Mouse (Mus musculus) ES-Bruce4 (cell line): Measurements from ENCODE around the gene Itgb4. TPM values are rescaled to one million over a fixed set of nuclear protein-coding genes. Genes with fewer than 3 reads are reported as not detected.

ENCODE experiments used
- H3K27ac ChIP-seq: 2 replicates; pipeline ENCODE4 v1.5.1; 2012; ENCODE audit warnings: low read length, inconsistent platforms; ENCODE audit not compliant: insufficient read depth
- H3K27me3 ChIP-seq: 2 replicates; pipeline ENCODE4 v1.6.1; 2012; ENCODE audit warnings: mild to moderate bottlenecking, low read length, inconsistent platforms; ENCODE audit not compliant: control insufficient read depth, poor library complexity, insufficient read depth, severe bottlenecking
- H3K36me3 ChIP-seq: 2 replicates; pipeline ENCODE4 v1.6.1; 2012; ENCODE audit warnings: inconsistent platforms, mild to moderate bottlenecking, low read length, moderate library complexity; ENCODE audit not compliant: control insufficient read depth, poor library complexity, insufficient read depth, severe bottlenecking
- H3K4me1 ChIP-seq: one replicate; pipeline ENCODE4 v1.8.1; 2011; ENCODE audit warnings: low read length; ENCODE audit not compliant: control insufficient read depth, insufficient read depth
- H3K4me3 ChIP-seq: 2 replicates; pipeline ENCODE4 v1.5.1; 2011; ENCODE audit warnings: low read depth, mild to moderate bottlenecking, low read length
- H3K9ac ChIP-seq: 2 replicates; pipeline ENCODE4 v1.6.1; 2012; ENCODE audit warnings: low read depth, mild to moderate bottlenecking, inconsistent platforms; ENCODE audit not compliant: poor library complexity, severe bottlenecking
- H3K9me3 ChIP-seq: replicated peaks from 2 replicates; pipeline ENCODE4 v1.6.1; 2012; ENCODE audit warnings: mild to moderate bottlenecking, low read length, inconsistent platforms; ENCODE audit not compliant: control insufficient read depth, poor library complexity, insufficient read depth, severe bottlenecking
- CTCF ChIP-seq: IDR thresholded peaks from one replicate; pipeline ENCODE4 v1.8.1; 2011; ENCODE audit warnings: low read depth, low read length
- EP300 ChIP-seq: IDR thresholded peaks from 2 replicates; pipeline ENCODE4 v1.6.1; 2011; ENCODE audit warnings: low read depth, low read length; ENCODE audit not compliant: insufficient read depth
- POLR2A ChIP-seq: IDR thresholded peaks from one replicate; pipeline ENCODE4 v1.8.1; 2011; ENCODE audit warnings: low read length; ENCODE audit not compliant: insufficient read depth
- polyA plus RNA-seq: library from polyadenylated mRNA; stranded (reverse); fragments of >200 nt; gene quantifications from 2 replicates; pipeline ENCODE4 v1.2.4, GENCODE M21; 2011; ENCODE audit warnings: low read depth; ENCODE audit not compliant: missing spikeins, insufficient read depth, insufficient read length

The Itgb4 gene
- polyA plus RNA-seq, 1 experiment, result 9.3 TPM

DNA sequence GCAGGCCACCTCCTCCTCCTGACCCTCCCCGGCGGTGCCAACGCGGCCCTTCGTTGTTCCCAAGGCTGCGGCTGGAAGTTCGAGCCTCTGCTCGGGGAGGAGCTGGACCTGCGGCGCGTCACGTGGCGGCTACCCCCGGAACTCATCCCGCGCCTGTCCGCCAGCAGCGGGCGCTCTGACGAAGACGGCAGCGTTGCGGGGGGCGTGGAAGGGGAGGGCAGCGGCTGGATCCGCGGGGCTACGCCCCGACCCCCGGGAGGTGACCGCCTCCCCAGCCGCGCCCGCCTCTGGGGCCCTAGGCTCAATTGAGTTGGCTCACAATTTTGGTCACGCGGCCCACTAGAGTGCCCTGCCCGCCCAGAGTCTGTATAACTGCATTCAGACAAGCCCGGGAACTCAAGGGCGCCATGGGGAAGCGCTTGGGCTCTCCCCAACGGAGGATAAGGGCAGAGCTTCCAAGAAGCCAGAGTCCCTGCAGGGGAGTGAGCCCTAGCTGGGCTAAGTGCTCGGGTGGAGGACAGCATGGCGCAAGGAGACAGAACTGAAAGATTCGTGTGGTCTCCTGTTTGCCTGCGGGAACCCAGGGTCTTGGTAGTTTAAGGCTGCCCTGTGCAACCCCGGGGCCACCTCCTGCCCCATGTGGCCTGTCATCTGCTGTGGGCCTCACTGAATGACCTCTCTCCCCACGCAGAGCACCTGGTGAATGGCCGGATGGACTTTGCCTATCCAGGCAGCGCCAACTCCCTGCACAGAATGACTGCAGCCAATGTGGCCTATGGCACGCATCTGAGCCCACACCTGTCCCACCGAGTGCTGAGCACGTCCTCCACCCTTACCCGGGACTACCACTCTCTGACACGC is 30.6 kb downstream of the Itgb4 start:
- TF ChIP-seq CTCF (peak; percentile 74), EP300 (peak; percentile 46; the same call in 1 of the 2 replicates), POLR2A (no peak)
- H3K36me3 ChIP-seq, result peaks cover 19% of the 10 kb centered on the region
- H3K27ac ChIP-seq, result no peak overlapping the region
- no peaks in the 10 kb centered on the region for H3K27me3 ChIP-seq
- peak overlapping the region; percentile 49 for H3K9ac ChIP-seq
- peaks cover 7% of the 10 kb centered on the region for H3K4me1 ChIP-seq
- peak overlapping the region; percentile 29 for H3K4me3 ChIP-seq
- H3K9me3 ChIP-seq, result no peaks in the 10 kb centered on the region

DNA sequence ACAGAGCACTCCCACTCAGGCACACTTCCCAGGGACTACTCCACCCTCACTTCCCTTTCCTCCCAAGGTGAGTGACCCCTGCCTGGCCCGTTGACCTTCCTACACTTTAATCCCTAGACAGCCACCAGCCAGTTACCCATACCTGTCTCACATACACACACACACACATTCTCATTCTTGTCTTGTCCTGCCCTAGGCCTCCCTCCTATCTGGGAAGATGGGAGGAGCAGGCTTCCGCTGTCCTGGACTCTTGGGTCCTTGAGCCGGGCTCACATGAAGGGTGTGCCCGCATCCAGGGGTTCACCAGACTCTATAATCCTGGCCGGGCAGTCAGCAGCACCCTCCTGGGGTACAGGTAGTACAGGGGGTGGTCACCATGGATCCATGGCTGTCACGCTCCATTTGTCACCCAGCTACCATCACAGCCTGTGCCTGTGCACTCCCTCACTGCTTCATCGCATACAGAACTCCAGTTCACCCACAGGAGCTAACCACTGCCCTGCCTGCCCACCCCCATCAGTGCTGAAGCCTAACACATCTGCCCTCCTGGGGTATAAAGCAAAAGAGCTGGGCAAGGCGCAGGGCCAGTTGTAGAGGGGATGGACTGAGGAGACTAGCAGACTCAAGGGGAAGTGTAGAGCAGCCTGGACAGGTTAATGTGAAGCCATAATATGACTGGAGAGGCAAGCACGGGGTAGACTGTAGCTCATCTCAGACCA is 31.4 kb downstream of the Itgb4 start:
- H3K36me3 ChIP-seq, result peaks cover 24% of the 10 kb centered on the region
- H3K9me3 ChIP-seq, result no peaks in the 10 kb centered on the region
- H3K4me3 ChIP-seq, result no peak overlapping the region
- no peaks in the 10 kb centered on the region for H3K27me3 ChIP-seq
- no peak overlapping the region for H3K27ac ChIP-seq
- peaks cover 7% of the 10 kb centered on the region for H3K4me1 ChIP-seq
- no peak overlapping the region for H3K9ac ChIP-seq
- TF ChIP-seq EP300 (no peak), POLR2A (no peak), CTCF (no peak)

- H3K27ac ChIP-seq, result no peak overlapping the region
- H3K9me3 ChIP-seq, result no peaks in the 10 kb centered on the region
- H3K9ac ChIP-seq, result no peak overlapping the region
- H3K4me1 ChIP-seq, result peaks cover 7% of the 10 kb centered on the region
- H3K27me3 ChIP-seq, result no peaks in the 10 kb centered on the region
- peaks cover 25% of the 10 kb centered on the region for H3K36me3 ChIP-seq
- no peak for TF ChIP-seq POLR2A
- TF ChIP-seq CTCF, result no peak
- TF ChIP-seq EP300, result no peak
- no peak overlapping the region for H3K4me3 ChIP-seq
These were observed 32.8 kb downstream of the Itgb4 start for GRCm38 (mm10) chr11:116007095-116007850.

DNA sequence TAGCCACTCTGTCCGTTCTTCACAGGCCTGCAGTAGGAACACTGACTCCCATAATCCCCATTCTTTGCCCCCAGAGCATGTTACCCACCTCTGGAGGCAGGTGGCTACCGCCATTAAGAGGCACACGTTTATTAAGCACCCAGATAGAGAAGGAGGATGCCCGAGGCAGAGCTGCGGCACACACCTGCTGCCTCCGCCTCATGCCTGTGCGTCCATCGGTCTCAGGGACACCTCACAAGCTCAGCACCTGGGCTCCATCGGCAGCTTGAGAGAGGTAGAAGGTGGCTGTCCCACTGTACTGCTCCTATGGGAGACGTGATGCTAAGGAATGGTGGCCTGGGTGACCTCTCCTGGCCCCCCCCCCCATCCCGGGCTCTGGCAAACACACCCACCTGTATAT is 33.9 kb downstream of the Itgb4 start:
- no peak overlapping the region for H3K27ac ChIP-seq
- no peak overlapping the region for H3K4me3 ChIP-seq
- H3K9ac ChIP-seq, result no peak overlapping the region
- H3K36me3 ChIP-seq, result peaks cover 25% of the 10 kb centered on the region
- no peaks in the 10 kb centered on the region for H3K9me3 ChIP-seq
- H3K4me1 ChIP-seq, result peaks cover 7% of the 10 kb centered on the region
- no peak for TF ChIP-seq CTCF
- no peak for TF ChIP-seq POLR2A
- no peak for TF ChIP-seq EP300
- no peaks in the 10 kb centered on the region for H3K27me3 ChIP-seq

GRCm38 (mm10) chr11:116008832-116009375 is 34.4 kb downstream of the Itgb4 start:
- Histone ChIP-seq H3K27ac (no peak overlapping the region), H3K4me1 (peaks cover 7% of the 10 kb centered on the region)
- TF ChIP-seq EP300 (no peak), POLR2A (no peak), CTCF (no peak)

GRCm38 (mm10) chr11:116009661-116010060 is 35.2 kb downstream of the Itgb4 start:
- H3K4me1 ChIP-seq, result peaks cover 7% of the 10 kb centered on the region
- no peak for TF ChIP-seq EP300
- no peak for TF ChIP-seq CTCF
- no peak for TF ChIP-seq POLR2A
- H3K27ac ChIP-seq, result no peak overlapping the region
- H3K36me3 ChIP-seq, result peaks cover 25% of the 10 kb centered on the region
- no peak overlapping the region for H3K9ac ChIP-seq
- no peaks in the 10 kb centered on the region for H3K9me3 ChIP-seq
- no peak overlapping the region for H3K4me3 ChIP-seq
- H3K27me3 ChIP-seq, result no peaks in the 10 kb centered on the region

More at GRCm38 (mm10) chr11:116008832-116009375, 34.4 kb downstream of the Itgb4 start:
- Histone ChIP-seq H3K4me3 (no peak overlapping the region), H3K27me3 (no peaks in the 10 kb centered on the region), H3K36me3 (peaks cover 25% of the 10 kb centered on the region), H3K9me3 (no peaks in the 10 kb centered on the region), H3K9ac (no peak overlapping the region)
